Mouse (Mus musculus) stomach, postnatal 0 days (tissue): ENCODE results near the gene Fam49a.

Source experiments
- CTCF ChIP-seq: IDR thresholded peaks from 2 replicates; pipeline ENCODE4 v1.5.1; 2016; ENCODE audit warnings: antibody characterized with exemption, low read depth, mild to moderate bottlenecking, moderate library complexity
- EP300 ChIP-seq: optimal IDR thresholded peaks from 2 replicates; pipeline ENCODE3; 2016; ENCODE audit warnings: antibody characterized with exemption

GRCm38 (mm10) chr12:12284521-12284920, 22.6 kb downstream of the Fam49a start:
- no peak for TF ChIP-seq CTCF
- TF ChIP-seq EP300 = no peak
